Mouse (Mus musculus): Measurements from ENCODE around the gene Psmd3.

GRCm38 (mm10) chr11:98702323-98702722 lies 20.0 kb downstream of the Psmd3 start:
- TF ChIP-seq CTCF (IDR thresholded peaks at IDR 0.05; ENCODE audit: low read depth, low read length) (no peak), POLR2AphosphoS5 (IDR thresholded peaks at IDR 0.05; ENCODE audit: insufficient replicate concordance, low read depth, low read length) (no peak), GATA1 (IDR thresholded peaks at IDR 0.05; ENCODE audit: borderline replicate concordance, low read length) (no peak), TAL1 (conservative IDR thresholded peaks at IDR 0.05; ENCODE audit: low read depth, low read length) (no peak)
